Mouse (Mus musculus) MEL (cell line): Measurements from ENCODE around the gene Dctn1.

ENCODE experiments used
- CHD1 ChIP-seq: IDR thresholded peaks from 2 replicates; pipeline ENCODE4 v1.6.1; 2012; ENCODE audit warnings: low read depth, mild to moderate bottlenecking, inconsistent platforms, low read length, improper control_type of control experiment
- EP300 ChIP-seq, 2 experiments: IDR thresholded peaks; 2 replicates each; pipeline ENCODE4 v1.6.1; 2011; ENCODE audit warnings: improper control_type of control experiment in 2 of 2, low read length in 2 of 2, low read depth in 1 of 2, mild to moderate bottlenecking in 1 of 2
- MXI1 ChIP-seq: IDR thresholded peaks from 2 replicates; pipeline ENCODE4 v1.6.1; 2011; ENCODE audit warnings: mild to moderate bottlenecking, low read depth, low read length, improper control_type of control experiment
- TCF12 ChIP-seq: IDR thresholded peaks from 2 replicates; pipeline ENCODE4 v1.6.1; 2014; ENCODE audit warnings: low read depth, mild to moderate bottlenecking, inconsistent platforms, low read length, improper control_type of control experiment, moderate library complexity

GRCm38 (mm10) chr6:83141636-83142035, 24.1 kb upstream of the Dctn1 start:
- TF ChIP-seq EP300 (IDR thresholded peaks at IDR 0.05; ENCODE audit: low read depth in 1 of 2, low read length in 2 of 2) (no peak), TCF12 (no peak), MXI1 (no peak), CHD1 (no peak)
